Mouse (Mus musculus): ENCODE results near the gene Astl. TPM values are rescaled to one million over a fixed set of nuclear protein-coding genes. Genes with fewer than 3 reads are reported as not detected.

Astl gene
- polyA plus RNA-seq, 1 experiment = 0.08 TPM

DNA sequence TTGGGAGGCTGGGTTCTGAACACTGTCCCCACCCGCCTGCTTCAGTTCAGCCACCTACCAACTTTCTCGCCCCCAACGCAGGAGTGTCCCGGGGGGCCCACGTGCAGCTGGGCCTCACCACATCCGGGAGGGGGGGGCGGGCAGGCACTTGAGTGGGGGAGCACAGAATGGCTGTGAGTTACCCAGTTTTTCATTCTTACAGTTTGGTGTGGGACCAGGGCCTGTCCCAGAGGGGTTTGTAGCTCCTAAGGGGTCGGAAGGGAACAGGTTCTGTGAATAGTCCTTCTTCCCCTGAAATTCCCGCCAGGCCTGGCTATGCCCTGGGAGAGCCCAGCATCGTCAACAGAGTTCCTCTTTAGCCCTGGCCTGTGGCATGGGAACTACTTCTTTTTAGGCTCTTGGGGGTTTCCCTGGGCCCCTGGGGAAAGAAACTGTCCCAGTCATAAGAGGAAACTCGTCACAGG is 3.3 kb upstream of the Astl start:
- peaks cover 21% of the 10 kb centered on the region for H3K36me3 ChIP-seq (ENCODE audit: control insufficient read depth, insufficient read depth, low read length)
- 6% methylated on average over 11 of the region's 11 CpGs for WGBS
- peak; percentile 88 to 90 for DNase-seq (ENCODE audit: low read depth in 1 of 2, low spot score in 2 of 2)
- H3K4me1 ChIP-seq (ENCODE audit: control insufficient read depth, insufficient read depth, insufficient read length) = peaks cover 32% of the 10 kb centered on the region
- H3K27ac ChIP-seq (ENCODE audit: insufficient read depth, low read length) = peak overlapping the region; percentile 96
- TF ChIP-seq POLR2A (IDR thresholded peaks at IDR 0.05; ENCODE audit: low read depth, low read length) (no peak), CTCF (IDR thresholded peaks at IDR 0.05; ENCODE audit: extremely low read depth, insufficient read depth, insufficient read length, insufficient replicate concordance) (no peak)
- H3K27me3 ChIP-seq (ENCODE audit: control insufficient read depth, insufficient read depth, low read length) = no peaks in the 10 kb centered on the region
- H3K4me3 ChIP-seq (ENCODE audit: extremely low read depth, insufficient read depth, insufficient read length) = peak overlapping the region; percentile 42; the same call in 1 of the 2 replicates

DNA sequence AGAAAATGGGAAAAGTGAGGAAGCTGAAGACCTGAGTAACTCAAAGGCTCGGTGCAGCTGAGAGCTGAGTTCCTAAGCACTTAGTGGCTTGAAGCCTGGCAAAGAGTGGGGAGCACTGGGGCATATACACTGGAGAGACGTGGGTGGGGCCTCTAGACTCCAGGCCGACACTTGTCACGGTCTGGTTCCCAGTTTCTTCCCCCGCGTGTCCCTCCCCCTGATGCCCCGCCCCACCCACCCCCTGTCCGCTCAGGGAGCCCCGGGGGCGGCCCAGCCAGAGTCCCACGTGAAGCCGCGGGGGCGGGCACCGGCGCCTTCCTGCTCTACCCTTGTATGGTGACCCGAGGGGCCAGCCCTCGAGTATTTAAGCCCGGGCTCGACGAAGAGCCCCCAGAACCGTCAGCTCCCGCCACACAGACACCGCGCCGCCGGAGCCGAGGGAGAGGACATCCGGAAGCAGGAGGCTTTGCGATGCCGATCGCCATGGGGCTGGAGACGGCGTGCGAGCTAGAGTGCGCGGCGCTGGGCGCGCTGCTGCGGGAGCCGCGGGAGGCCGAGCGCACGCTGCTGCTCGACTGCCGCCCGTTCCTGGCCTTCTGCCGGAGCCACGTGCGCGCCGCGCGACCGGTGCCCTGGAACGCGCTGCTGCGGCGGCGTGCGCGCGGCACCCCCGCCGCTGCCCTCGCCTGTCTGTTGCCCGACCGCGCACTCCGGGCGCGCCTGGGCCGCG is 2.5 kb upstream of the Astl start, which contains the start of gene Dusp2:
Dusp2 (plus strand) TSS at position 393 of the 730 bp plus-strand sequence.
- Histone ChIP-seq H3K4me3 (ENCODE audit: extremely low read depth, insufficient read depth, insufficient read length) (peak within 1 kb of the TSS; percentile 93), H3K27ac (ENCODE audit: insufficient read depth, low read length) (peak within 1 kb of the TSS; percentile 96), H3K36me3 (ENCODE audit: control insufficient read depth, insufficient read depth, low read length) (peaks cover 21% of the 10 kb centered on the region), H3K27me3 (ENCODE audit: control insufficient read depth, insufficient read depth, low read length) (no peaks in the 10 kb centered on the region), H3K4me1 (ENCODE audit: control insufficient read depth, insufficient read depth, insufficient read length) (peaks cover 32% of the 10 kb centered on the region)
- DNase-seq (ENCODE audit: low read depth in 1 of 2, low spot score in 2 of 2) = peak; percentile 97 to 99
- 0% methylated on average over 73 of the region's 76 CpGs for WGBS
- TF ChIP-seq CTCF (IDR thresholded peaks at IDR 0.05; ENCODE audit: extremely low read depth, insufficient read depth, insufficient read length, insufficient replicate concordance) (no peak), POLR2A (IDR thresholded peaks at IDR 0.05; ENCODE audit: low read depth, low read length) (peak; percentile 100)

DNA sequence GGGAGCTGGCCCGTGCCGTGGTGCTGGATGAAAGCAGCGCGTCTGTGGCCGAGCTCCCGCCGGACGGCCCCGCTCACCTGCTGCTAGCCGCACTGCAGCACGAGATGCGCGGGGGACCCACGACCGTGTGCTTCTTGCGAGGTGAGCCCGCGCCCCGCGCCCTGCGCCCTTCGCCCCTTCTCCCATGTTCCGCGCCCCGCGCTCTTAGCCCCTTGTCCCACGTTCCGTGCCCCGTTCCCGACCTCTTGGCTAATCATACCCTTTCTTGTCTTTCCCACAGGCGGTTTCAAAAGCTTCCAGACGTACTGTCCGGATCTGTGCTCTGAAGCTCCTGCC is 2.0 kb upstream of the Astl start:
- Histone ChIP-seq H3K27me3 (ENCODE audit: control insufficient read depth, insufficient read depth, low read length) (no peaks in the 10 kb centered on the region), H3K36me3 (ENCODE audit: control insufficient read depth, insufficient read depth, low read length) (peaks cover 21% of the 10 kb centered on the region), H3K4me3 (ENCODE audit: extremely low read depth, insufficient read depth, insufficient read length) (peak overlapping the region; percentile 93), H3K27ac (ENCODE audit: insufficient read depth, low read length) (peak overlapping the region; percentile 94), H3K4me1 (ENCODE audit: control insufficient read depth, insufficient read depth, insufficient read length) (peaks cover 32% of the 10 kb centered on the region)
- no peak for DNase-seq (ENCODE audit: low read depth in 1 of 2, low spot score in 2 of 2)
- WGBS = 1% methylated on average over 33 of the region's 33 CpGs
- no peak for TF ChIP-seq POLR2A (IDR thresholded peaks at IDR 0.05; ENCODE audit: low read depth, low read length)
- TF ChIP-seq CTCF (IDR thresholded peaks at IDR 0.05; ENCODE audit: extremely low read depth, insufficient read depth, insufficient read length, insufficient replicate concordance) = no peak

DNA sequence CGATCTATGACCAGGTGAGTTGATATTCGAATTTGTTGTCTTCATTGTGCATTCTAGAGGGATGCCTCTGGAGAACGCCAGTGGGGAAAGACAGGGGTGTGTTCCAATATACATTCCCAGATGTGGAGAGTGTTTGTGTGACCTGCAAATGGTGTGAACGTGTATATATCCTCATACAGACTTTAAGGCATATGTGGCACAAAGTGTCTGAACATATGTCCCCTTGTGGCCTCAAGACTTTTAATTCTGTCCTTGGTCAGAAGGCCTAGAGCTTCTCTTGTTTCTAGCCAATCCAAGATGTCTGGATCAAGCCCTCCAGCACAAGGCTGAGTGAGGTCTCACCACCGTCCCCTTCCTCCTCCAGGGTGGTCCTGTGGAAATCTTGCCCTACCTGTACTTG is 1.6 kb upstream of the Astl start:
- WGBS = 3% methylated on average over 5 of the region's 5 CpGs
- TF ChIP-seq POLR2A (IDR thresholded peaks at IDR 0.05; ENCODE audit: low read depth, low read length) (no peak; the same call in 1 of the 2 replicates), CTCF (IDR thresholded peaks at IDR 0.05; ENCODE audit: extremely low read depth, insufficient read depth, insufficient read length, insufficient replicate concordance) (no peak)
- H3K36me3 ChIP-seq (ENCODE audit: control insufficient read depth, insufficient read depth, low read length) = peaks cover 21% of the 10 kb centered on the region
- DNase-seq (ENCODE audit: low read depth in 1 of 2, low spot score in 2 of 2) = no peak
- peaks cover 31% of the 10 kb centered on the region for H3K4me1 ChIP-seq (ENCODE audit: control insufficient read depth, insufficient read depth, insufficient read length)
- H3K27ac ChIP-seq (ENCODE audit: insufficient read depth, low read length) = peak overlapping the region; percentile 94
- H3K27me3 ChIP-seq (ENCODE audit: control insufficient read depth, insufficient read depth, low read length) = no peaks in the 10 kb centered on the region
- peak overlapping the region; percentile 93 for H3K4me3 ChIP-seq (ENCODE audit: extremely low read depth, insufficient read depth, insufficient read length)

DNA sequence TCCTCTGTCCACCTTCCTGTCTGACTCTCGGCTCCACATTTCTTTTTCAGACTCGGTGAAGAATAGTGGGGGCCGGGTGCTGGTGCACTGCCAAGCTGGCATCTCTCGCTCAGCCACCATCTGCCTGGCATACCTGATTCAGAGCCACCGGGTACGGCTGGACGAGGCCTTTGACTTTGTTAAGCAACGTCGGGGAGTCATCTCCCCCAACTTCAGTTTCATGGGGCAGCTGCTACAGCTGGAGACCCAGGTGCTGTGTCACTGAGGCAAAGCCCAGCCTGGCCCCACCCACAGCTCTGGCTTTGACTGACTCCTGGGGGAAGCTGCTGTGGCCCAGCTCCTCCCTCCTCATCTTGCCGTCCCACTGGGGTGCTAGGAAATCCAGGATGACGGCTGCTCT is 908 bp upstream of the Astl start:
- WGBS = 7% methylated on average over 11 of the region's 11 CpGs
- peaks cover 26% of the 10 kb centered on the region for H3K4me1 ChIP-seq (ENCODE audit: control insufficient read depth, insufficient read depth, insufficient read length)
- H3K27ac ChIP-seq (ENCODE audit: insufficient read depth, low read length) = peak overlapping the region; percentile 94
- H3K27me3 ChIP-seq (ENCODE audit: control insufficient read depth, insufficient read depth, low read length) = no peaks in the 10 kb centered on the region
- TF ChIP-seq CTCF (IDR thresholded peaks at IDR 0.05; ENCODE audit: extremely low read depth, insufficient read depth, insufficient read length, insufficient replicate concordance) (no peak), POLR2A (IDR thresholded peaks at IDR 0.05; ENCODE audit: low read depth, low read length) (no peak)
- peak overlapping the region; percentile 93 for H3K4me3 ChIP-seq (ENCODE audit: extremely low read depth, insufficient read depth, insufficient read length)
- H3K36me3 ChIP-seq (ENCODE audit: control insufficient read depth, insufficient read depth, low read length) = peaks cover 21% of the 10 kb centered on the region
- DNase-seq (ENCODE audit: low read depth in 1 of 2, low spot score in 2 of 2) = peak in 1 of 2 experiments; percentile 51

DNA sequence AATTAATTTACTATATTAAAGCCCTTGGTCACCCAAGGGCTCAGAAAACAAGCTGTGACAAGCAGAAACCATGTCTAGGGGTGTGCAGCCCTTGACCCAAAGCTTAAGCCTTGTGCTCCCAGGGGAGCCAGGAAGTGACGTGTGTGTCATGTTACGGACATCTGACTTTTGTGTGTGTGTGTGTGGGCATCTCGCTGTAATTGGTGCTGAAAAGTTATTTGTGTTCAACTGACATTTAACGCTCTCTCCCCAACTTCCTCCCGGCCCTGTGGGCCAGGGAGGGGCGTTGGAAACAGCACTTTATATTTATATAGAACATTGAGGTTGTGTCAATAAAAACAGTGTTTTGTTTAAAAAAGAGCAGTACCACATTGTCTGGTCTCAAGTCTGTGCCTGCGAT is 427 bp upstream of the Astl start:
- peaks cover 21% of the 10 kb centered on the region for H3K36me3 ChIP-seq (ENCODE audit: control insufficient read depth, insufficient read depth, low read length)
- WGBS = 9% methylated on average over 7 of the region's 7 CpGs
- peak overlapping the region; percentile 93 for H3K4me3 ChIP-seq (ENCODE audit: extremely low read depth, insufficient read depth, insufficient read length)
- TF ChIP-seq POLR2A (IDR thresholded peaks at IDR 0.05; ENCODE audit: low read depth, low read length) (peak; percentile 13; the same call in 1 of the 2 replicates), CTCF (IDR thresholded peaks at IDR 0.05; ENCODE audit: extremely low read depth, insufficient read depth, insufficient read length, insufficient replicate concordance) (no peak)
- H3K27ac ChIP-seq (ENCODE audit: insufficient read depth, low read length) = peak overlapping the region; percentile 94
- H3K4me1 ChIP-seq (ENCODE audit: control insufficient read depth, insufficient read depth, insufficient read length) = peaks cover 21% of the 10 kb centered on the region
- peak; percentile 77 to 82 for DNase-seq (ENCODE audit: low read depth in 1 of 2, low spot score in 2 of 2)
- H3K27me3 ChIP-seq (ENCODE audit: control insufficient read depth, insufficient read depth, low read length) = no peaks in the 10 kb centered on the region

DNA sequence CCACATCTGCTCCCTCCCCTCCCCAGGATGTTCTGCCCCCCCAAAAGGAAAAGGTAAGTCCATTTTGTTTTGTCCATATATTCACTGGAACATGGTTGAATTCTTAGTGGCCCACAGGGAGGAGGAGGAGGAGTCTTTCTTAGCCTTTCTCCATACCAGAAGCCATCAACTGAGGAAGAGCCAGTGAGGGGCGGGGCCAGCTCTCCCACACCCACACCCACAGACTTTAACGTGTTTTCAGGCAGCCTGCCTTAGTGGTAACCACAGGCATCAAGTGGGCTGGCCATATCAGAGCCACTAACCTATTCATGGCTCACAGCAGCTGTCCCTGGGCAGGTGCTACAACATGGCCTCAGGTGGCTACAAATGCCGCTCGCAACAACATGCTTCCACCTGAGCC is 394 bp downstream of the Astl start:
- no peaks in the 10 kb centered on the region for H3K27me3 ChIP-seq (ENCODE audit: control insufficient read depth, insufficient read depth, low read length)
- peaks cover 21% of the 10 kb centered on the region for H3K36me3 ChIP-seq (ENCODE audit: control insufficient read depth, insufficient read depth, low read length)
- peak overlapping the region; percentile 93; the same call in 1 of the 2 replicates for H3K4me3 ChIP-seq (ENCODE audit: extremely low read depth, insufficient read depth, insufficient read length)
- DNase-seq (ENCODE audit: low read depth in 1 of 2, low spot score in 2 of 2) = peak in 1 of 2 experiments; percentile 68
- H3K27ac ChIP-seq (ENCODE audit: insufficient read depth, low read length) = peak overlapping the region; percentile 94
- WGBS = 20% methylated on average over 4 of the region's 4 CpGs
- TF ChIP-seq CTCF (IDR thresholded peaks at IDR 0.05; ENCODE audit: extremely low read depth, insufficient read depth, insufficient read length, insufficient replicate concordance) = no peak
- no peak; the same call in 1 of the 2 replicates for TF ChIP-seq POLR2A (IDR thresholded peaks at IDR 0.05; ENCODE audit: low read depth, low read length)
- H3K4me1 ChIP-seq (ENCODE audit: control insufficient read depth, insufficient read depth, insufficient read length) = peaks cover 16% of the 10 kb centered on the region
